Mouse (Mus musculus) testis, adult 2 months (tissue): Measurements from ENCODE around the gene Matn1.

Experiments
- CTCF ChIP-seq: fragments of 200-500 bp; IDR thresholded peaks from 2 replicates; pipeline ENCODE4 v1.5.1; 2012; ENCODE audit warnings: low read depth, mild to moderate bottlenecking, inconsistent platforms, low read length, moderate library complexity; ENCODE audit not compliant: control insufficient read depth, insufficient read depth, insufficient replicate concordance
- POLR2A ChIP-seq: fragments of 200-500 bp; IDR thresholded peaks from 2 replicates; pipeline ENCODE4 v1.6.1; 2012; ENCODE audit warnings: low read depth, mild to moderate bottlenecking, inconsistent platforms, low read length, moderate library complexity; ENCODE audit not compliant: control insufficient read depth

GRCm38 (mm10) chr4:130994556-130994955 is 50.4 kb downstream of the Matn1 start:
- TF ChIP-seq POLR2A (no peak), CTCF (no peak)
